Mouse (Mus musculus) monocyte, adult 5-6 weeks (primary cell): ENCODE results near the gene Fkbp10. TPM values are rescaled to one million over a fixed set of nuclear protein-coding genes. Genes with fewer than 3 reads are reported as not detected.

Source experiments
- ATAC-seq: fragments of 153-309, 156-312 bp; replicated peaks from 2 replicates; pipeline ENCODE4 v1.8.0; 2017; ENCODE audit warnings: mild to moderate bottlenecking; ENCODE audit not compliant: low TSS enrichment, insufficient number of reproducible peaks, severe bottlenecking, poor library complexity, low FRiP score
- total RNA-seq: library from RNA; stranded (forward); fragments of 200-1000, 200-491, 200-594 nt; gene quantifications from 3 replicates; pipeline ENCODE4 v1.2.3, GENCODE M21; 2017

The Fkbp10 gene
- total RNA-seq, 1 experiment from 2014 or later = 0.57 TPM

GRCm38 (mm10) chr11:100391884-100392345, 23.6 kb upstream of the Fkbp10 start:
- no peak for ATAC-seq

- no peak for ATAC-seq
These were observed 22.5 kb upstream of the Fkbp10 start for GRCm38 (mm10) chr11:100392958-100393357.

GRCm38 (mm10) chr11:100393733-100394132, 21.8 kb upstream of the Fkbp10 start:
- ATAC-seq = no peak

GRCm38 (mm10) chr11:100394353-100395074, 21.0 kb upstream of the Fkbp10 start:
- ATAC-seq = no peak

- ATAC-seq = no peak
These were observed 20.3 kb upstream of the Fkbp10 start for GRCm38 (mm10) chr11:100395200-100395599.

GRCm38 (mm10) chr11:100395861-100396631, 19.5 kb upstream of the Fkbp10 start:
- no peak for ATAC-seq

- no peak for ATAC-seq
These were observed 18.5 kb upstream of the Fkbp10 start for GRCm38 (mm10) chr11:100396886-100397599.

- peak; percentile 92 for ATAC-seq
These were observed 17.7 kb upstream of the Fkbp10 start, which contains the start of gene Jup for GRCm38 (mm10) chr11:100397600-100398389. Gene Jup, minus strand, starts transcription at chr11:100397763.

- ATAC-seq = no peak
These were observed 17.0 kb upstream of the Fkbp10 start for GRCm38 (mm10) chr11:100398517-100398916.

GRCm38 (mm10) chr11:100399320-100399719, 16.2 kb upstream of the Fkbp10 start:
- ATAC-seq = no peak

- no peak for ATAC-seq
These were observed 15.6 kb upstream of the Fkbp10 start for GRCm38 (mm10) chr11:100399727-100400538.

GRCm38 (mm10) chr11:100400842-100401241, 14.7 kb upstream of the Fkbp10 start:
- ATAC-seq = peak; percentile 72

GRCm38 (mm10) chr11:100402240-100402639, 13.3 kb upstream of the Fkbp10 start:
- no peak for ATAC-seq

GRCm38 (mm10) chr11:100402682-100403081, 12.8 kb upstream of the Fkbp10 start:
- no peak for ATAC-seq

GRCm38 (mm10) chr11:100403445-100404134, 11.9 kb upstream of the Fkbp10 start:
- no peak for ATAC-seq

- ATAC-seq = no peak
These were observed 10.9 kb upstream of the Fkbp10 start for GRCm38 (mm10) chr11:100404456-100405074.

GRCm38 (mm10) chr11:100406273-100406672, 9.2 kb upstream of the Fkbp10 start:
- ATAC-seq = no peak
